Mouse (Mus musculus) thymus, adult 18-20 months (tissue): ENCODE results near the gene Nipa2.
"Not testable (repeated sequence)": the region's sequence is repeated elsewhere in the genome, so short reads cannot be mapped to it uniquely, and the experiment has no call there.

Experiments
- DNase-seq, 2 experiments: peaks; one replicate each; pipeline ENCODE4 v3.0.0; 2022; ENCODE audit warnings: mixed read lengths in 2 of 2

Gene Nipa2

GRCm38 (mm10) chr7:55935025-55935424, 27.3 kb downstream of the Nipa2 start:
- no peak for DNase-seq

GRCm38 (mm10) chr7:55928649-55929048, 33.6 kb downstream of the Nipa2 start:
- no peak for DNase-seq

GRCm38 (mm10) chr7:55927262-55927661, 35.0 kb downstream of the Nipa2 start:
- no peak for DNase-seq

GRCm38 (mm10) chr7:55918365-55918764, 43.9 kb downstream of the Nipa2 start:
- DNase-seq: not testable (repeated sequence)

- no peak for DNase-seq
Observed at GRCm38 (mm10) chr7:55912118-55912517, 50.2 kb downstream of the Nipa2 start.

- no peak for DNase-seq
Observed at GRCm38 (mm10) chr7:55911371-55911770, 50.9 kb downstream of the Nipa2 start.

- DNase-seq: no peak
Observed at GRCm38 (mm10) chr7:55910356-55910755, 51.9 kb downstream of the Nipa2 start.

GRCm38 (mm10) chr7:55909519-55909918, 52.8 kb downstream of the Nipa2 start:
- no peak for DNase-seq

GRCm38 (mm10) chr7:55905449-55905848, 56.8 kb downstream of the Nipa2 start:
- DNase-seq: no peak

GRCm38 (mm10) chr7:55903766-55904165, 58.5 kb downstream of the Nipa2 start:
- no peak for DNase-seq

GRCm38 (mm10) chr7:55891797-55892196, 70.5 kb downstream of the Nipa2 start:
- no peak for DNase-seq

GRCm38 (mm10) chr7:55890731-55891130, 71.5 kb downstream of the Nipa2 start:
- DNase-seq: no peak

GRCm38 (mm10) chr7:55889996-55890395, 72.3 kb downstream of the Nipa2 start:
- DNase-seq: no peak

GRCm38 (mm10) chr7:55888603-55889002, 73.7 kb downstream of the Nipa2 start:
- DNase-seq: no peak
